Mouse (Mus musculus) embryonic stem cell, embryonic (primary cell): Measurements from ENCODE around the gene Aldh1l1.

ENCODE experiments used
- CTCF ChIA-PET, 4 experiments: fragments of 300-600 bp in 2 of 4; fragments of 350-600 bp in 2 of 4; sonication (Branson Sonifier 250); formaldehyde crosslinking; loops; one replicate each; lab custom pipeline; 2022; ENCODE audit warnings: inconsistent platforms in 2 of 4; lab: Charles Lee
- POLR2A ChIA-PET, 4 experiments: fragments of 300-600 bp in 2 of 4; fragments of 350-600 bp in 2 of 4; sonication (Branson Sonifier 250); formaldehyde crosslinking; loops; one replicate each; lab custom pipeline; 2022; ENCODE audit warnings: antibody characterized with exemption in 4 of 4, inconsistent platforms in 1 of 4; lab: Charles Lee

Gene Aldh1l1

DNA sequence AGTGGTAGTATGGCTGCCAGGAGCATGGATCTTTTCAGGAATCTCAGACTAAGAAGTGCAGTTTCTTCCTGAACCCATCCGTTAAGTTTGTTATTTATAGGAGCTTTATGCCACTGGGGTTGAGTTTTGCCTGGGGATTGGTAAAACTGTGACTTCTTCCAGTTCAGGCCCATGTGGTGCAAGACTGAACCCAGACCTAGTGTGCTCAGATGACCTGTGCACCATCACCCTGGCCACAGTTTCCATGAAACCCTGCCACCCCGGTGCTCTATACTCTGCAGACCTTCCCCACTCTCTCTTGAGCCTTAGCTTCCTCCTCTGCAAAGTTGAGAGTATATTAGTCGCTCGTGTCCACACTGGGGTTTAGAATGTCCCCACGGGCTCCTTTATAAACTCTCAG is 26.2 kb downstream of the Aldh1l1 start:
- POLR2A ChIA-PET, result interaction anchor here in 3 of 4 experiments (0.6 to 12.4 kb wide), 35 partner anchors 8 to 629 kb away, joined by 3 to 134 read pairs (median 7); partner anchors contain the start of genes Aldh1l1 (in 1 of the 3) and Zxdc (in 1 of the 3)
- CTCF ChIA-PET, result interaction anchor here in 3 of 4 experiments (1.0 to 2.5 kb wide), 6 partner anchors 26 to 90 kb away, joined by 3 to 11 read pairs (median 5); no protein-coding TSS in a partner anchor

DNA sequence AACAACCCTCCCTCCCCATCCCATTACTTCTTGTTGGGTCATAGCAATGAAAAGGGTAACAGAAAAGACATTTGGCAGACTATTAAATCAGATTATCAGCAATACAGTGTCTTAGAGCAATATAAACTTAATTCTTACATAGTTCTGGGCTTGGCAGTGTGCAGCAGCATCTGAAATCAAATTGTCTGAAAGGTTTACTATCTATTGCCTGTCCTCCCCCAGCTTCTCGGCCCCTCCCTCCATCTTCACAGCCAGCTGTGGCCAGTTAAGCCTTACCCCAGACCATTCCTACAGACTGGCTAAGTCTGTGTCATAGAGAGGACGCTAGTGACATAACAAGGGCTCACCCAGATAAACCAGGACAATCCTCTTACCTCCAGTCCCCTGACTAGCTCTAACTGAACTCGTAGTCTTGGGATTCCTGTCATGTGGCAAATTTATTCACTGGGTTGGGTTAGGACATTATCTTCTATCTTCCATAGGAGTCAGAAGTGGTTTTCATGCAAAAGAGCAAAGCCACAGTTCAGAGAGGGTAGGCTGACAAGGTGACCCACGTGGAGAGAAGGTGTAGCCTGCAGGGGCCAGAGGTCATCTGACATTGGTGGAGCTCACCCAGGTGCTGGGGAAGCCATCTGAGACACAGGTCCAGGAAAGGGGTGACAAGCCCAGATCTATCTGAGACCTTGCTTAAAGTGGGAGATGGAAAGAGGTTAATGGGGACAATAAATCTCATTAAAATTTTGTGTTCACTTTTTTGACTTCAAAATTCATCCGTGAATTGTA is 27.0 kb downstream of the Aldh1l1 start:
- ChIA-PET CTCF (interaction anchor here (0.9 to 2.5 kb wide), 13 partner anchors 25 to 186 kb away, joined by 3 to 11 read pairs (median 5); partner anchors contain the start of gene Cfap100 (in 1 of the 4)), POLR2A (interaction anchor here in 3 of 4 experiments (0.6 to 12.4 kb wide), 60 partner anchors 8 to 1197 kb away, joined by 3 to 134 read pairs (median 6); partner anchors contain the start of genes Aldh1l1 (in 2 of the 3), Cfap100 (in 1 of the 3) and Zxdc (in 1 of the 3))

DNA sequence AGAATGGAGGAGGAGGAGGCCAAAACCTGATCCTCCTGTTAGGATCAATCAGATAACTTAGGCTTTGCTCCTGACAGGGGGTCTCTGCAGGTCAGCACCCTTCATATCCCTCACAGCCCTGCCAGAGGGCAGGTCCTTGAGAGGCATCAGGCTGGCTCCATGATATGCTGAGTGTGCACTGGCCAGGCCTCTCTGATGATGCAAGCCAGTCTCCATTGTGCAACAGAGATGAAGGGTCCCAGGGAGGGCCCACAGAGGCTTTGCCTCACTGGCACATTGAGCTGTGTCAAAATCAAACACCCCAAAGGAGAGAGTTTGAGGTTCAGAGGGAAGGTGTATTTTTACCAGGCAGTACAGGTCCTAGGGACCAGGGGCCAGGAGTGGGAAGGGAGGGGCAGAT is 28.1 kb downstream of the Aldh1l1 start:
- ChIA-PET CTCF (interaction anchor here in 3 of 4 experiments (0.6 to 2.5 kb wide), 12 partner anchors 38 to 187 kb away, joined by 3 to 11 read pairs (median 4); partner anchors contain the start of gene Cfap100 (in 2 of the 3)), POLR2A (interaction anchor here (0.6 to 12.4 kb wide), 35 partner anchors 8 to 1196 kb away, joined by 3 to 134 read pairs (median 4); partner anchors contain the start of genes Aldh1l1 (in 1 of the 4), Cfap100 (in 1 of the 4) and Zxdc (in 1 of the 4))

DNA sequence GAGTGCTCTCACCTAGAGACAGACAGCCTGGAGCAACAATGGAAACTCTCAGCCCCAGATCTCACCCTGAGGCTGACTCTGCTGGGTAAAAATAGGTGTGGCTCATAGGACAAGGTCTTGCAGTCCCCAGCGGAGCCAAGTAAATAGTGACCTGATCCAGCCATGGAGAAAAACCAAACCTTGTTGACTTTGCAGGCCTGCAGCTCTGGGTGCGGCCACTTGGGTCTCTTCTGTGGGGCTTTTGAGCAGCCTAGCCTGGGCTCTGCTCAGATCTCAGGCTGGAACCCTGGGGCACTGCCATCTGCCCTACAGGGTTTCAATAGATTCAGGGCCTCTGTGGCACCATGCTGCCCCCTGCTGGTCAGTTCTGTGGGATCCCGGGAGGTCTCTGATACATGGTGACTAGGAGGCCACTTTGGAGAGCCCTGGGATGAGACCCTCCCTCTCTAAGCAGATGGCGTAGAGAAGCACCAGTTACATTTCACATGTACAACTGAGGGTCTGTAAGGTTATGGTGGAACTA is 28.7 kb downstream of the Aldh1l1 start:
- CTCF ChIA-PET, result interaction anchor here in 3 of 4 experiments (0.6 to 2.5 kb wide), 10 partner anchors 36 to 92 kb away, joined by 3 to 11 read pairs (median 4); partner anchors contain the start of gene Cfap100 (in 1 of the 3)
- POLR2A ChIA-PET, result interaction anchor here (0.6 to 12.4 kb wide), 24 partner anchors 8 to 871 kb away, joined by 3 to 134 read pairs (median 4); partner anchors contain the start of genes Cfap100 (in 1 of the 4), Txnrd3 (in 1 of the 4) and Zxdc (in 1 of the 4)

DNA sequence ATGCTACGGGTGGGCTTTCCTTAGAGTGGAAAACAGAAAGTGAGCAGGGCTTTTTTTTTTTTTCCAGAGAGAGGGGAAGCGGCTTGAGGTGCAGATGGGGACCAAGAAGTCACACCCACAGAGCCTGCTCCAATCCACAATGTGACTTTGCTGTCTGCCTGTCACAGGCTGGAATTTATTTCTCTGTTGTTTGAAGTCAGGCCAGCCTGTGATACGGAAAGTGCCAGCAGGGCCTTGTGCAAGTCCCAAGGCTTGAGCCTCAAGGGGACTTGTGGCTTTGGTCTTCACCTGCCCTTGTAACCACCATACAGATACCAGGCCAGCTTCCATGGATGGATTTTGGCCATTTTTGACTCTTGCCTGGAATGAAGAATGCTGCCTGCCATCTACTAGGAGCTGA is 32.7 kb downstream of the Aldh1l1 start:
- CTCF ChIA-PET, result interaction anchor here in 1 of 4 experiments (0.7 to 1.3 kb wide), 3 partner anchors 17 to 56 kb away, joined by 3 to 4 read pairs (median 3); no protein-coding TSS in a partner anchor
- POLR2A ChIA-PET, result interaction anchor here in 3 of 4 experiments (0.7 to 4.3 kb wide), 13 partner anchors 10 to 96 kb away, joined by 3 to 22 read pairs (median 3); no protein-coding TSS in a partner anchor

DNA sequence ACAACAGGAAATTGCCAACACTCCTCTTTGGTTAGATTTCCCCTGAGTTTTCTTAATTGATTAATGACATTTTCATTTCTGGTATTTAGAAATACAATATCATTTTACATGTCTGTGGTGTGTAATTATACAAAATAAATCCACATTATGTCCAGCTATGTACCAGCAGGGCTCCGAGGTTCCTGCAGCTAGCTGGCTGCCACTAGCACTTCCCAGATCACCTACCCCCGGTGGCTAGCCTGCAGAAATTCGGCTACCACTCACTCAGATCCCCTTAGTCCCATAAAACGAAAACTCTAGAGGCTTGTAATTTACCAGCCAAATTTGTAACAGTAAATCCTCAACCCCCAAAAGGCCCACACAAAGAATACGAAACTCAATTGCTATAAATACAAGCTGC is 33.1 kb downstream of the Aldh1l1 start:
- ChIA-PET POLR2A (interaction anchor here in 3 of 4 experiments (0.6 to 4.3 kb wide), 19 partner anchors 9 to 279 kb away, joined by 3 to 22 read pairs (median 3); no protein-coding TSS in a partner anchor), CTCF (interaction anchor here in 1 of 4 experiments (0.7 to 1.3 kb wide), 3 partner anchors 17 to 56 kb away, joined by 3 to 4 read pairs (median 3); no protein-coding TSS in a partner anchor)

DNA sequence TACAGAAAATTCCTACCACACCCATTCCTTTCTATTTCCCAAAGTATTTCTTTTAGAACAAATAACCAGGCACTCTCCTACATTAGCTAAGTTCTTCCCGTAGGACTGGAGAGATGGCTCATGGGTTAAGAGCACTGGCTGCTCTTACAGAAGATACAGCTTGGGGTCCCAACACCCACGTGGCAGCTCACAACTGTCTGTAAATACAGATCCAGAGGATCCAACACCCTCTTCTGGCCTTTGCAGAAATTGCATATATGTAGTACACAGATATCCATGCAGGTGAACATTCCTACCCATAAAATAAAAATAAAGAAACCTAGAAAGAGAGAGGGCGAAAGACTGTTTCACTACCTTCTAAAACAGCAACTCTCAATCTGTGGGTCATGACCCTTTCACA is 40.2 kb downstream of the Aldh1l1 start:
- CTCF ChIA-PET, result interaction anchor here in 3 of 4 experiments (0.6 to 1.4 kb wide), 6 partner anchors 9 to 104 kb away, joined by 3 to 5 read pairs (median 3); no protein-coding TSS in a partner anchor
- POLR2A ChIA-PET, result interaction anchor here in 3 of 4 experiments (0.7 to 4.8 kb wide), 4 partner anchors 14 to 1969 kb away, joined by 3 to 22 read pairs (median 6); no protein-coding TSS in a partner anchor

DNA sequence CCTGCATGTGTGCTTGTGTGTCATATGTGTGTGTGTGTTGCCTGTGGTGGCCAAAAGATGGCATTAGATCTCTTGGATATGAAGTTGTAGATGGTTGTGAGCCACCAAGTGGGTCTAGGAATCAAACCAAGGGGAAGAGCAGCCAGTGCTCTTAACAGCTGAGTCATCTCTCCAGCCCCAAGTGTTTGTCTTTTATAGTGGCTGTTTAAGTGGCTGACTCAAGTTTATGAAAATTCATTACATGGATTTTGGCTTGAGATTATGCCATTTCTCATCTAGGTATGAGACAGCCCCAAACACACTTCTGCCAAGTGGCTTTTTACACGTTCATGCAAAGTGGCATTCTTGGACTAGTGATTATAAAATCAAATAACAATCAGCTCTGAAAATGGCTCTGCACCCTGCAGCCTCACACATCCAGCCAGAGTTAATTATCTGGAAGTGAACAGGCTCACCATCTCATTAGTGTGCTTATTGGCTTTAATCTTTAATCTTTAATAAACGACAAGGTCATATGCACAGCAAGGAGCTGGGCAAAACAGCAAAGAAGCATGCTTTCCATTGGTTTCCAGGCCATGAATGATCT is 43.3 kb downstream of the Aldh1l1 start:
- POLR2A ChIA-PET, result interaction anchor here in 1 of 4 experiments (0.9 to 4.8 kb wide), 7 partner anchors 10 to 101 kb away, joined by 3 to 22 read pairs (median 4); partner anchors contain the start of gene Cfap100
- CTCF ChIA-PET, result no interaction called here

DNA sequence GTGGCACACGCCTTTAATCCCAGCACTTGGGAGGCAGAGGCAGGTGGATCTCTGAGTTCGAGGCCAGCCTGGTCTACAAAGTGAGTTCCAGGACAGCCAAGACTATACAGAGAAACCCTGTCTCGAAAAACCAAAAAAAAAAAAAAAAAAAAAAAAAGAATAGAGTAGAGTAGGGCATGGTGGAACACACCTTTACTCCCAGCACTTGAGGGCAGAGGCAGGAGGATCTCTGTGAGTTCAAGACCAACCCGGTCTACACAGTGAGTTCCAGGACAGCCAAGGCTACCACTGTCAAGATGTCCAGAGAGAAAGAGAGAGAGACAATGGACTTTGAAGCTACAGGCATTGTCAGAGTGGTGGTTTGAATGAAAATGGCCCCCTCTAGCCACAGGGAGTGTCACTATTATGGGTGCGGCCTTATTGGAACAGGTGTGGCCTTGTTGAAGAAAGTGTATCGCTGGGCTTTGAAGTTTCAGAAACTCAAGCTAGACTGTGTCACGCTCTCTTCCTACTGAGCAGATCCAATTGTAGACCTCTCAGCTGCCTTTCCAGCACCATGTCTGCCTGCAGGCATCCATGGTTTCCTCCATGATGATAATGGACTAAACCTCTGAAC is 46.5 kb downstream of the Aldh1l1 start:
- POLR2A ChIA-PET, result interaction anchor here in 3 of 4 experiments (0.6 to 3.9 kb wide), 45 partner anchors 8 to 1180 kb away, joined by 3 to 30 read pairs (median 4); partner anchors contain the start of gene Zxdc (in 1 of the 3)
- CTCF ChIA-PET, result interaction anchor here in 3 of 4 experiments (0.5 to 4.4 kb wide), 15 partner anchors 16 to 205 kb away, joined by 3 to 23 read pairs (median 3); partner anchors contain the start of genes Cfap100 (in 1 of the 3) and Slc41a3 (in 1 of the 3)

DNA sequence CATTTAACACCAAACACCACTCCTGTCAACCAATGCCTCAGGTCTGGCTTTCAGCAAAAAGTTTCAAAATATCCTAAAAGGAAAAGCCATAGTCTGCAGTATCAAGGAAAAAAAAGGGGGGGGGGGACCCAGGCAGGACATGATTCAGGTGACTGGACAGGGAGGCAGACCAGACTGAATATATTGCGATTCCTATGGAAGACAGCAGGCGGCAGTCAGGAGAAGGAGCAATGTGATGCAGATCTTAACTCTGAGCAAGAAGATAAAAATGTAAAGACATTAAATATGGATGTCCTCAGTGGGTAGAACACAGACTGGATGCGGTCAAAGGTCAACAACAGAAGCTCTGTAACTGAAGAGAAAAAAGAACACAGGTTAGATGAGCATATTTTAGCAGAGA is 47.3 kb downstream of the Aldh1l1 start:
- POLR2A ChIA-PET, result interaction anchor here in 3 of 4 experiments (0.6 to 3.9 kb wide), 39 partner anchors 8 to 163 kb away, joined by 3 to 30 read pairs (median 4); partner anchors contain the start of gene Zxdc (in 1 of the 3)

DNA sequence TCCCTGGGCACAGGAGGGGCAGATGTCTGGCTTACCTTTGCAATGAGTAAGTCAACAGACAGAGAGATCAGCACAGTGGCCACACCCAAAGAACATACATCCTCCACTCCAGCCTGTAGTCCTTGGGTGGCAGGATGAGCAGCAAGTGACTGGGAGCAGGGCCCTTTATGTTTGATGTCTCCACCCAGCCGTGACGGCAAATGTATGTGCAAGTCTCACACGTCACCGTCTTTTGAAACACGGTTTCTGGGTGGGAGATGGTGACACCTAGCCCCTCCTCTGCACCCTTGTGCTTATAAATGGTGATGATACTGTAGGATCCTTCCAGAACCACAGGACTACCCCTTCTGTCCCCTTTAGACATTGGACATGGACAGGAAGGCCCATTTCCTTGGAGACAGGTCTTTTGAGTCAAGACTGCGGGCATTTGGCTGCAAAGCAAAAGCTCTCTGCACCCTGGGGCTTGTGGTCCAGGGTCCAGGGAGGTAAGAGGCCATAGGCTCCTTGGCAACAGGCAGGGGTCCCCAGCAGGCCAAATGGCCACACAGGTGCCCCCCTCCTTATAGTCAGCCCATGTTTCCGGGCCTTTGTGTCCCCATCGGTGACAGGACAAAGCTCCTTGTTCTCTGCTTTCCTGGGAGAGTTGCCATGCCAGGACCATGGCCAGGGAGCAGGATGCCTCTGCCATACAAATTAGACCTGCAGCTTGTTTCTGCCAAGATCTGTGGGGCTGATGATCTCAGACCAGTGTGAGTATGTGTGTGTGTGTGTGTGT is 48.7 kb downstream of the Aldh1l1 start:
- ChIA-PET CTCF (interaction anchor here (0.5 to 4.4 kb wide), 24 partner anchors 9 to 1091 kb away, joined by 3 to 23 read pairs (median 5); partner anchors contain the start of genes Cfap100 (in 1 of the 4) and Slc41a3 (in 1 of the 4)), POLR2A (interaction anchor here (0.5 to 3.9 kb wide), 25 partner anchors 9 to 943 kb away, joined by 3 to 30 read pairs (median 5); partner anchors contain the start of genes Slc41a3 (in 1 of the 4) and Zxdc (in 1 of the 4))

More for the DNA sequence above, 47.3 kb downstream of the Aldh1l1 start:
- CTCF ChIA-PET, result interaction anchor here in 3 of 4 experiments (0.6 to 4.4 kb wide), 11 partner anchors 15 to 204 kb away, joined by 3 to 23 read pairs (median 4); partner anchors contain the start of gene Slc41a3 (in 1 of the 3)

DNA sequence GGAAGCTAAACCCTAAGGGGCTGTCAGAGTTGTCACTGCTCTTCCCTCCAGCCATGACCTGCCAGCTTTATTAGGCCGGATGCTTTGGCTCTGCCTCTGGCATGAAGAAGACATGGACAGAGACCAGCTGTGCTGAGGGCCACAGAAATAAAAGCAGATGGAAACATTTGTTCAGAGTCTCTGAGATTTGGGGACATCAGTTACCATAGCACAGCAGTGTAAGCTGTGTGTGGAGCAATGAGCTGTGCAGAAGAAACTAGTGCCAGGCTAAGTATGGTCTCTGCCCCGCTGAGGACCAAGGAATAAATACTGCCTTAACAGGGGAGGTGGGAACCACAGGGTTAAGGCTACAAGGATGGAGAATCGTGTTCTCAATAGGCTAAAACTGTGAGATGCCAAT is 50.6 kb downstream of the Aldh1l1 start:
- ChIA-PET POLR2A (interaction anchor here in 2 of 4 experiments (0.6 to 3.2 kb wide), 11 partner anchors 9 to 114 kb away, joined by 3 to 18 read pairs (median 4); partner anchors contain the start of gene Slc41a3 (in 1 of the 2)), CTCF (interaction anchor here in 3 of 4 experiments (1.2 to 4.4 kb wide), 5 partner anchors 38 to 108 kb away, joined by 4 to 23 read pairs (median 10); partner anchors contain the start of genes Cfap100 (in 1 of the 3) and Slc41a3 (in 1 of the 3))

DNA sequence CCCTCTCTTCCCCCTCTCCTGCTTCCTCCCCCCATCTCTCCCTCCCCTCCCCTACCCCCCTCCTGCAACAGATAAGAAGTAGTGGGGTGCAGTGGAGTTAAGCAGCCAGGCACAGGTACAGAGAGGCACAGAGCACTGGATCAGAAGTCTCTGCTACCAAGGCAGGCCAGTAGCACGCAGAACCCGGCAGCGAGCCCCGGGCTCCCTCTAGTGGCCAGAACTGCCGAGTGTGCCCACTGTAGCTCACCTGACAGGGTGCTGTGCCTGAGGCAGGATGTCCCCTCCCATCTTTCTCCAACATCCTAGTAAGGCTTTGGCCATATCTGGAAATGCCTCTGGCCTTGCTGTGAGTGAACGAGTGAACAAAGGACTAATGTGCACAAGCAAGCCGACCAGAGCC is 51.7 kb downstream of the Aldh1l1 start:
- ChIA-PET POLR2A (interaction anchor here in 3 of 4 experiments (0.6 to 3.2 kb wide), 17 partner anchors 9 to 115 kb away, joined by 3 to 17 read pairs (median 4); partner anchors contain the start of gene Cfap100 (in 1 of the 3)), CTCF (interaction anchor here (0.5 to 2.4 kb wide), 52 partner anchors 8 to 1569 kb away, joined by 3 to 18 read pairs (median 4); partner anchors contain the start of genes Aldh1l1 (in 2 of the 4), Cfap100 (in 2 of the 4), Chst13 (in 1 of the 4) and Slc41a3 (in 1 of the 4))

DNA sequence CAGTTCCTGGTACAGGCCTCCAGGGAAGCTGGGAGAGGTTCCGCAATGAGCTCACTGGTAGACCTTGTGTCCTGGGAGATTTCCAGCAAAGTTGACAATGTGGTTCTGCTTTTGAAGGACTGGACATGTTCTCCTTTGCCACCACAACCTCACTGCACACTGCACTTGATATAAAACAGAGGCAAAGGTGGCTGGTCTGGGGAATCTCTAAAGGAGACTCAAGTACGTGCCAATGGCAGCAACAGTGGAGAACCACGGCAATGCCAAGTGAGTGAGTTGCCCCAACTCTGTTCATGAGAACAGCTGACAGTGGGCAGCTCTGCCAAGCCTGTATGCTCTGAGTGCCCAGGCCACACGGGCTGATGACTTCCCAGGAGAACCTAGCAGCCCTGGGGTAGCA is 53.0 kb downstream of the Aldh1l1 start:
- ChIA-PET CTCF (interaction anchor here in 1 of 4 experiments (1.3 kb wide), 1 partner anchor 88 kb away, joined by 5 read pairs; no protein-coding TSS in a partner anchor), POLR2A (interaction anchor here in 3 of 4 experiments (0.6 to 3.2 kb wide), 7 partner anchors 8 to 113 kb away, joined by 3 to 17 read pairs (median 3); no protein-coding TSS in a partner anchor)

DNA sequence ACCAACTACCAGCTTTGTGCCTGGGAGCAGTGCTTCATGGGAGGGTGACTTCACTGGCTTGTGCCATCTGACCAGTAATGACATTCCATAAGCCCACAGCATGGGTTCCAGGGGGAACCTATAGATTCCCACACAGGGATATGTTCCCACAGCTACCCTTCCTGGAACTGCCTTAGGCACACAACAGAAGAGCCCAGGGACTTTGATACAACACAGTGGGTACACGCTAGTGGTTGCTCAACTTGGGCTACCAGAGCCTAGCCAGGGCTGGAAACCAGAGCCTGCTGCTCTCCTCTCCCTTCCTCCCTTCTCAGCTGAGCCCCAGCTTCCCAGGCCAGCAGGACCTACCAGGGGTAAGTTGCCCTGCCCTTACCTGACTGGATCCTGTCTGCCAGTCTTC is 54.3 kb downstream of the Aldh1l1 start:
- POLR2A ChIA-PET, result interaction anchor here in 2 of 4 experiments (0.9 to 2.0 kb wide), 4 partner anchors 10 to 82 kb away, joined by 3 to 12 read pairs (median 3); no protein-coding TSS in a partner anchor

More for the DNA sequence above, 54.3 kb downstream of the Aldh1l1 start:
- CTCF ChIA-PET, result no interaction called here
